Mouse (Mus musculus) bone marrow macrophage, adult 2 months (primary cell): Measurements from ENCODE around the gene Tnfaip2.

ENCODE experiments used
- CTCF ChIP-seq: IDR thresholded peaks from 2 replicates; pipeline ENCODE4 v1.5.1; 2012; ENCODE audit warnings: low read depth, mild to moderate bottlenecking, low read length, moderate library complexity
- POLR2A ChIP-seq: IDR thresholded peaks from 2 replicates; pipeline ENCODE4 v1.6.1; 2012; ENCODE audit warnings: mild to moderate bottlenecking, low read depth, low read length, borderline replicate concordance

GRCm38 (mm10) chr12:111441523-111441922, 746 bp upstream of the Tnfaip2 start:
- TF ChIP-seq CTCF (no peak), POLR2A (no peak)
